Mouse (Mus musculus) heart, embryonic 11.5 days (tissue): ENCODE data around the gene Col18a1. TPM values are rescaled to one million over a fixed set of nuclear protein-coding genes. Genes with fewer than 3 reads are reported as not detected.

Source experiments
- ATAC-seq: fragments of 200-750 bp; cut with Nextera tagmentation; replicated peaks from 2 replicates; pipeline ENCODE4 v1.8.0; 2017; ENCODE audit warnings: moderate library complexity; ENCODE audit not compliant: insufficient number of reproducible peaks, low FRiP score, low TSS enrichment
- H3K27ac ChIP-seq: fragments of 300-500 bp; sonication (generic); 2 replicates; pipeline ENCODE4 v1.5.1; 2014; ENCODE audit warnings: mild to moderate bottlenecking, low read depth, low read length
- H3K27me3 ChIP-seq: fragments of 300-500 bp; sonication (generic); 2 replicates; pipeline ENCODE4 v1.6.1; 2014; ENCODE audit warnings: mild to moderate bottlenecking, low read length, mixed read lengths; ENCODE audit not compliant: control insufficient read depth, insufficient read depth
- H3K36me3 ChIP-seq: fragments of 300-500 bp; sonication (generic); 2 replicates; pipeline ENCODE4 v1.6.1; 2014; ENCODE audit warnings: mild to moderate bottlenecking, low read length, moderate library complexity, mixed read lengths; ENCODE audit not compliant: control insufficient read depth, insufficient read depth
- H3K4me1 ChIP-seq: fragments of 300-500 bp; sonication (generic); 2 replicates; pipeline ENCODE4 v1.6.1; 2014; ENCODE audit warnings: low read length; ENCODE audit not compliant: control insufficient read depth, insufficient read depth
- H3K4me2 ChIP-seq: fragments of 300-500 bp; sonication (generic); 2 replicates; pipeline ENCODE4 v1.6.1; 2014; ENCODE audit warnings: mild to moderate bottlenecking, moderate library complexity
- H3K4me3 ChIP-seq: fragments of 300-500 bp; sonication (generic); 2 replicates; pipeline ENCODE4 v1.5.1; 2014; ENCODE audit warnings: low read depth, low read length
- H3K9ac ChIP-seq: fragments of 300-500 bp; sonication (generic); 2 replicates; pipeline ENCODE4 v1.6.1; 2014; ENCODE audit warnings: mild to moderate bottlenecking, low read depth, low read length, moderate library complexity
- H3K9me3 ChIP-seq: fragments of 300-500 bp; sonication (generic); replicated peaks from 2 replicates; pipeline ENCODE4 v1.6.1; 2016; ENCODE audit warnings: low read length; ENCODE audit not compliant: control insufficient read depth
- WGBS: fragments of 180-500 bp; shearing (Covaris S2); extraction: QIAGEN DNeasy Blood & Tissue Kit; methylation state at CpG from one replicate; pipeline ENCODE4 v1.1.7; 2014; ENCODE audit not compliant: insufficient replicate concordance; 5-methylcytosine and 5-hydroxymethylcytosine counted together
- polyA plus RNA-seq: library from polyadenylated mRNA; unstranded; fragments of >200 nt; fragmentation: Nextera tagmentation; extraction: Ambion mirVana; gene quantifications from 2 replicates; pipeline ENCODE4 v1.2.1, GENCODE M21; 2014

Col18a1 gene
- polyA plus RNA-seq, 1 experiment from 2014 or later = 113 TPM

DNA sequence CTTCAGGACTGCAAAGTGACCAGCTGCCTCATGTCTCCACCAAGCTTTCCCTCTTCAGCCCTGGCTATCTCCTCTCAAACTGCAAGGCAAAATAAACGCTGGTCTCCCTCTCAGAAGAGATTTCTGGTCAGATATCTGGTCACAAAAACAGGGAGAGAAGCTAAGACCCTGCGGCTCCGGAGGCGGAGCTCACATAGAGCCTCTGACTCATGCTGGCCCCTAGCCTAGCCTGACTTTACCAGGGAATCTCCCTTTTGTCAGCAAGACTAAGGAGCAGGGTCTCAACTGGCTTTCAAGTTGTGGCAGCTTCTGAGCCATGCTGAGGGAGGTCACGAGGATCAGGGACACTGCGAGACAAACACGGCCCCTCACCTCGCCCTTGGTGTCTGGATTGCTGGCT lies 77.0 kb downstream of the Col18a1 start:
- H3K4me1 ChIP-seq = peaks cover 19% of the 10 kb centered on the region
- 30% methylated on average over 8 of the region's 8 CpGs for WGBS

DNA sequence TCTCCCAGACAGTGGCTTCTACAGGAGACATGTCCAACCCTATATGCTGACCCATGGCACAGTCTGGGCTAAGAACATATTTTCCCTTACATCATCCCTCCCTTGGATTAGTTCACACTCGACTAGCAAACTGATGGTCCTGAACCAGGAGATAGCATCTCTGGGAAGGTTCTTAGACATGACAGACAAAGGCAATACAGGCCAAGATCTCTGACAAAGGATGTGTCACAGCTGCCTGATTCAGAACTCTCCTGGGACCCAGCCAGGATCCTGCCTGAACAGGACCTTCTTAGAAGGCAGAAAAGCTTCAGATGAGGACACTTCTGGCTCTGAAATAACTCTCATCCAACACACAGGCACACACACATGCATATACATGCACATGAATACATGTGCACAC lies 81.8 kb downstream of the Col18a1 start:
- no peak overlapping the region for H3K27ac ChIP-seq
- H3K9ac ChIP-seq = no peak overlapping the region
- no peak overlapping the region for H3K4me3 ChIP-seq
- H3K27me3 ChIP-seq = no peaks in the 10 kb centered on the region
- H3K9me3 ChIP-seq = no peaks in the 10 kb centered on the region
- peaks cover 12% of the 10 kb centered on the region; the same call in 1 of the 2 replicates for H3K36me3 ChIP-seq
- 53% methylated on average over 1 of the region's 1 CpGs for WGBS
- no peak overlapping the region for H3K4me2 ChIP-seq
- peaks cover 7% of the 10 kb centered on the region for H3K4me1 ChIP-seq
- ATAC-seq = no peak

More for the DNA sequence above, 77.0 kb downstream of the Col18a1 start:
- Histone ChIP-seq H3K9ac (peak overlapping the region; percentile 47; the same call in 1 of the 2 replicates), H3K36me3 (peaks cover 23% of the 10 kb centered on the region), H3K9me3 (peaks cover 5% of the 10 kb centered on the region), H3K27me3 (no peaks in the 10 kb centered on the region), H3K4me2 (peak overlapping the region; percentile 42), H3K27ac (peak overlapping the region; percentile 42; the same call in 1 of the 2 replicates), H3K4me3 (no peak overlapping the region)
- ATAC-seq = no peak

- Histone ChIP-seq H3K36me3 (peaks cover 15% of the 10 kb centered on the region), H3K27me3 (no peaks in the 10 kb centered on the region), H3K27ac (no peak overlapping the region), H3K4me1 (0 out of 2 replicates have a peak, but pooled peaks cover 2% of the 10 kb centered on the region), H3K4me3 (no peak overlapping the region), H3K9me3 (no peaks in the 10 kb centered on the region), H3K9ac (no peak overlapping the region), H3K4me2 (no peak overlapping the region)
- WGBS = 66% methylated on average over 5 of the region's 5 CpGs
- no peak for ATAC-seq
These were observed 83.4 kb downstream of the Col18a1 start for GRCm38 (mm10) chr10:77082921-77083320.

DNA sequence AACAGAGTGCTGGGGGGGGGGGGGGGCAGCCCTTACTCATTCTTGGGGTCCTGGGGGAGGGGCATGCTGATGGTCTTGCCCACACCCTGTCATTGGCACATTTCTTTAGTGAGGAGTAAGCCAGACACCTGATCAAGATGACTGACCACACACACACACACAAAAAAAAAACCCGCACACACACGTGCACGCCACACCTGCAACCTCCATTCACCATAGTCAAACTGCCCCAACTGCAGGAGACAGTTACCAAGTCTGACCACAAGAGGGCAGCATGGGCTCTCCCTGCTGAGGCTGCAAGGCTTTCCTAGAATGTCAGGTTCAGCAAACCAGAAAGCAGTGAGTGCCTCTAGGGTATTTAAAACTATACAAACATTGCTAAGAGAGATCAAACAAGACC lies 83.9 kb downstream of the Col18a1 start:
- H3K4me3 ChIP-seq = no peak overlapping the region
- no peak overlapping the region for H3K9ac ChIP-seq
- no peak for ATAC-seq
- whole genome bisulfite sequencing = 38% methylated on average over 3 of the region's 3 CpGs
- H3K4me2 ChIP-seq = no peak overlapping the region
- 0 out of 2 replicates have a peak, but pooled peaks cover 2% of the 10 kb centered on the region for H3K4me1 ChIP-seq
- H3K27ac ChIP-seq = no peak overlapping the region
- no peaks in the 10 kb centered on the region for H3K9me3 ChIP-seq
- peaks cover 19% of the 10 kb centered on the region for H3K36me3 ChIP-seq
- H3K27me3 ChIP-seq = no peaks in the 10 kb centered on the region

GRCm38 (mm10) chr10:77078961-77079360 lies 87.4 kb downstream of the Col18a1 start:
- no peak overlapping the region for H3K27ac ChIP-seq
- H3K4me3 ChIP-seq = no peak overlapping the region
- H3K4me2 ChIP-seq = no peak overlapping the region
- no peaks in the 10 kb centered on the region for H3K9me3 ChIP-seq
- no peak overlapping the region for H3K9ac ChIP-seq
- H3K4me1 ChIP-seq = 0 out of 2 replicates have a peak, but pooled peaks cover 2% of the 10 kb centered on the region
- H3K27me3 ChIP-seq = no peaks in the 10 kb centered on the region
- H3K36me3 ChIP-seq = peaks cover 13% of the 10 kb centered on the region
- ATAC-seq = no peak
- WGBS = 84% methylated on average over 8 of the region's 8 CpGs

DNA sequence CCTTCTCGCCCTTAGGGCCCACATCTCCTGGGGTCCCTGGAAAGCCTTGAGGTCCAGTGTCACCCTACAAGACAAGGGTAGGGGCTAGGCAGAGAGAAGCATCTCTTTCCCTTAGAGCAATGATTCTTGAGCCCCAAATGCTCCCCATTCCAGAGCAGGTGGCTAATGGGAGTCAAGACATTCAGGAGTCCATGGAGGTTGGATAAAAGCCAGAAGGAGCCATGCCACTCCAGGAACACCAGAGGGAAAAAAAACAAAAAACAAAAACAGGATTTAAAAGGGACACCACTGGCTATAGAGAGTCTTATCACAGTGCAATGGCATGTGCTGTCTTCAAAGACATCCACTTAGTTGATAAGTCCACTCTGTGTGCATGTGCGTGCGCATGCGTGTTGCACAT lies 87.9 kb downstream of the Col18a1 start:
- Histone ChIP-seq H3K9me3 (no peaks in the 10 kb centered on the region), H3K36me3 (peaks cover 14% of the 10 kb centered on the region), H3K4me1 (0 out of 2 replicates have a peak, but pooled peaks cover 2% of the 10 kb centered on the region), H3K4me3 (no peak overlapping the region), H3K27ac (no peak overlapping the region), H3K27me3 (no peaks in the 10 kb centered on the region), H3K9ac (no peak overlapping the region), H3K4me2 (no peak overlapping the region)
- WGBS = 86% methylated on average over 4 of the region's 4 CpGs
- ATAC-seq = no peak

DNA sequence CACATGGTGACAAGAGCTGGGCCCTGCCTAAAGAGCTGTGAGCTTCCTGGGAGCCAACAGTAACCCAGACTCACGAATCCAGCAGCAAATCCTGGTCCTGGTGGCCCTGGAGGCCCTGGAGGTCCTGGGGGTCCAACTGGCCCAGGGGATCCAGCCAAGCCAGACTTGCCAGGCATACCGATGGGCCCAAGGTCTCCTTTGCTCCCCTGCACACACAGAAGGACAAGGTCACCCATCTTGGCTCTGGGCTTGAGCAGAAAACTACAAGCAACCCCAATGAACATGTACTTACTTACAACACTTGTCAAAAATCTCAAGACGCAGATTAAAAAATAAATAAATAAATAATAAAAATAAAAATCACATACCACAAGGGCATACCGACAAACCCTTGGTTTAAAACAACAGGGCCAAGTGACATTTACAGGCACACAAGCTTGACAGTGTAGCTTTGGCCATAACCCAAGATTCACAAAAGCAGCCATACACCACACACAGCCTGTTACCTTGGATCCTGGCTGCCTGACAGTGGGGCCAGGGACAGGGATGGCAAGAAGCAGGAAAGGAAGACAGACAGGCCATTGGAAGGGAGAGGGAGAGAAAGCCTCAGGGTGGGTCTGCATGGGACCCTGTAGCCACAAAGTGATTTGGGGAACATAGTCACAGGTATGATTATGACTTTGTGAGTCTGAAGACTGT lies 91.9 kb downstream of the Col18a1 start:
- no peak overlapping the region for H3K27ac ChIP-seq
- H3K4me1 ChIP-seq = no peaks in the 10 kb centered on the region
- H3K27me3 ChIP-seq = no peaks in the 10 kb centered on the region
- no peak for ATAC-seq
- no peak overlapping the region for H3K9ac ChIP-seq
- H3K4me2 ChIP-seq = no peak overlapping the region
- H3K9me3 ChIP-seq = no peaks in the 10 kb centered on the region
- peaks cover 28% of the 10 kb centered on the region for H3K36me3 ChIP-seq
- no peak overlapping the region for H3K4me3 ChIP-seq
- WGBS = 83% methylated on average over 4 of the region's 4 CpGs

GRCm38 (mm10) chr10:77070072-77070471 lies 96.3 kb downstream of the Col18a1 start:
- Histone ChIP-seq H3K36me3 (peaks cover 23% of the 10 kb centered on the region; the same call in 1 of the 2 replicates), H3K4me2 (no peak overlapping the region), H3K9me3 (no peaks in the 10 kb centered on the region), H3K27me3 (no peaks in the 10 kb centered on the region), H3K4me3 (no peak overlapping the region), H3K27ac (no peak overlapping the region), H3K9ac (no peak overlapping the region), H3K4me1 (no peaks in the 10 kb centered on the region)
- no peak for ATAC-seq
- 57% methylated on average over 4 of the region's 4 CpGs for WGBS

DNA sequence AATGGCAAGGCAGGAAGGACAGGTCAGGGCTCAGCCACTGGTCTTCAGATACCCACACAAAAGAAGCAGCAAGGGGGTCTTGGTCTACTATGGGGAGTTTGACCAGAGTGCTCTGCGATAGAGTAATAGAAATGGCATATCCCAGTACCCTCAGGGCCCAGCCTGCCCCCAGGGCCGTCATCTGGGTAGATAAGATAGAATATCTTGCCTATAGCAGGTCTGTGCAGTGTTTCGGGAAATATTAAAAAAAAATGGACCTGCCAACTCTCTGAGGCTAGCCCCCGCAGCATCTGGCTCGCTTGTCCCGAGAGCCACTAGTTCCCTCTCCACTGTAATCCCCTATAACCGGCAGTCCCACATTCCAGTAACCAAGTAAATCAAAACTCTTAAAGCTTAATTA lies 97.9 kb downstream of the Col18a1 start:
- Histone ChIP-seq H3K9ac (no peak overlapping the region), H3K36me3 (peaks cover 22% of the 10 kb centered on the region; the same call in 1 of the 2 replicates), H3K9me3 (no peaks in the 10 kb centered on the region), H3K27me3 (no peaks in the 10 kb centered on the region), H3K27ac (no peak overlapping the region), H3K4me3 (no peak overlapping the region), H3K4me1 (no peaks in the 10 kb centered on the region), H3K4me2 (no peak overlapping the region)
- ATAC-seq = no peak
- 81% methylated on average over 7 of the region's 7 CpGs for WGBS
